Mouse (Mus musculus) lung, embryonic 16.5 days (tissue): ENCODE data around the gene Fbxo28. TPM values are rescaled to one million over a fixed set of nuclear protein-coding genes. Genes with fewer than 3 reads are reported as not detected.

Experiments used
- ATAC-seq: fragments of 200-750 bp; cut with Nextera tagmentation; 2 replicates; pipeline ENCODE4 v1.8.0; 2017; ENCODE audit warnings: low read depth, mild to moderate bottlenecking, moderate library complexity
- H3K27ac ChIP-seq: fragments of 300-500 bp; sonication (generic); 2 replicates; pipeline ENCODE4 v1.5.1; 2014; ENCODE audit warnings: mild to moderate bottlenecking, control low read depth, low read length
- H3K27me3 ChIP-seq: fragments of 300-500 bp; sonication (generic); 2 replicates; pipeline ENCODE4 v1.6.1; 2014; ENCODE audit warnings: low read depth, low read length, mixed read lengths; ENCODE audit not compliant: control insufficient read depth, insufficient read depth
- H3K36me3 ChIP-seq: fragments of 300-500 bp; sonication (generic); 2 replicates; pipeline ENCODE4 v1.6.1; 2014; ENCODE audit warnings: low read length; ENCODE audit not compliant: control insufficient read depth, insufficient read depth
- H3K4me1 ChIP-seq: fragments of 300-500 bp; sonication (generic); replicated peaks from 2 replicates; pipeline ENCODE4 v1.6.1; 2014; ENCODE audit warnings: low read length, mixed read lengths; ENCODE audit not compliant: control insufficient read depth, insufficient read depth
- H3K4me2 ChIP-seq: fragments of 300-500 bp; sonication (generic); 2 replicates; pipeline ENCODE4 v1.6.1; 2014; ENCODE audit warnings: low read depth, low read length, control low read depth
- H3K4me3 ChIP-seq: fragments of 300-500 bp; sonication (generic); 2 replicates; pipeline ENCODE4 v1.5.1; 2014; ENCODE audit warnings: mild to moderate bottlenecking, low read length, control low read depth
- H3K9ac ChIP-seq: fragments of 300-500 bp; sonication (generic); 2 replicates; pipeline ENCODE4 v1.6.1; 2014; ENCODE audit warnings: low read length, control low read depth
- H3K9me3 ChIP-seq: fragments of 300-500 bp; sonication (generic); 2 replicates; pipeline ENCODE4 v1.6.1; 2016; ENCODE audit warnings: low read length; ENCODE audit not compliant: control insufficient read depth
- WGBS: fragments of 180-500 bp; shearing (Covaris S2); extraction: QIAGEN DNeasy Blood & Tissue Kit; methylation state at CpG from one replicate; pipeline ENCODE4 v1.1.7; 2014; 5-methylcytosine and 5-hydroxymethylcytosine counted together
- polyA plus RNA-seq: library from polyadenylated mRNA; unstranded; fragments of >200 nt; fragmentation: Nextera tagmentation; extraction: Ambion mirVana; gene quantifications from 2 replicates; pipeline ENCODE4 v1.2.1, GENCODE M21; 2015

The Fbxo28 gene
- polyA plus RNA-seq, 1 experiment from 2014 or later = 19.9 TPM

- no peaks in the 10 kb centered on the region for H3K27me3 ChIP-seq
- no peak overlapping the region for H3K4me3 ChIP-seq
- no peaks in the 10 kb centered on the region for H3K4me1 ChIP-seq
- no peak for ATAC-seq
- no peak overlapping the region for H3K9ac ChIP-seq
- no peak overlapping the region for H3K4me2 ChIP-seq
- H3K36me3 ChIP-seq = peaks cover 10% of the 10 kb centered on the region
- H3K27ac ChIP-seq = no peak overlapping the region
- 72% methylated on average over 5 of the region's 5 CpGs for WGBS
- no peaks in the 10 kb centered on the region for H3K9me3 ChIP-seq
Observed at GRCm38 (mm10) chr1:182271632-182272031, 69.8 kb downstream of the Fbxo28 start.

- WGBS = 76% methylated on average over 5 of the region's 5 CpGs
- no peak overlapping the region for H3K4me3 ChIP-seq
- no peak for ATAC-seq
Observed at GRCm38 (mm10) chr1:182271130-182271529, 70.3 kb downstream of the Fbxo28 start.

GRCm38 (mm10) chr1:182268317-182268716, 73.1 kb downstream of the Fbxo28 start:
- no peaks in the 10 kb centered on the region for H3K9me3 ChIP-seq
- no peak overlapping the region for H3K9ac ChIP-seq
- H3K27me3 ChIP-seq = no peaks in the 10 kb centered on the region
- 62% methylated on average over 4 of the region's 4 CpGs for WGBS
- H3K4me2 ChIP-seq = no peak overlapping the region
- H3K27ac ChIP-seq = no peak overlapping the region
- H3K36me3 ChIP-seq = peaks cover 3% of the 10 kb centered on the region; the same call in 1 of the 2 replicates
- no peak overlapping the region for H3K4me3 ChIP-seq
- no peaks in the 10 kb centered on the region for H3K4me1 ChIP-seq
- no peak for ATAC-seq

More at GRCm38 (mm10) chr1:182271130-182271529, 70.3 kb downstream of the Fbxo28 start:
- Histone ChIP-seq H3K27ac (no peak overlapping the region), H3K4me2 (no peak overlapping the region), H3K4me1 (no peaks in the 10 kb centered on the region), H3K36me3 (peaks cover 6% of the 10 kb centered on the region; the same call in 1 of the 2 replicates), H3K9ac (no peak overlapping the region), H3K27me3 (no peaks in the 10 kb centered on the region), H3K9me3 (no peaks in the 10 kb centered on the region)

GRCm38 (mm10) chr1:182266028-182266525, 75.4 kb downstream of the Fbxo28 start:
- Histone ChIP-seq H3K36me3 (no peaks in the 10 kb centered on the region), H3K4me1 (no peaks in the 10 kb centered on the region), H3K4me3 (no peak overlapping the region), H3K27me3 (no peaks in the 10 kb centered on the region), H3K4me2 (no peak overlapping the region), H3K27ac (no peak overlapping the region), H3K9me3 (no peaks in the 10 kb centered on the region), H3K9ac (no peak overlapping the region)
- no peak for ATAC-seq
- WGBS = 68% methylated on average over 11 of the region's 11 CpGs

Other genes starting within 250 kb of the Fbxo28 start
- gene Srp9, start 216.9 kb downstream of the Fbxo28 start, polyA plus RNA-seq = 133 and 141 TPM in 2 replicates
- gene Vmn1r1, start 177.1 kb downstream of the Fbxo28 start, polyA plus RNA-seq = not detected in 2 replicates
- 137 and 140 TPM in 2 replicates for gene Degs1, start 58.8 kb downstream of the Fbxo28 start, polyA plus RNA-seq
- gene Trp53bp2, start 67.5 kb upstream of the Fbxo28 start, polyA plus RNA-seq = 22.4 and 23.4 TPM in 2 replicates
- 127 and 136 TPM in 2 replicates for gene Capn2, start 176.0 kb upstream of the Fbxo28 start, polyA plus RNA-seq
- 0.06 TPM in 1 of 2 replicates, not detected in the other for gene Capn8, start 223.4 kb upstream of the Fbxo28 start, polyA plus RNA-seq